Mouse (Mus musculus): Measurements from ENCODE around the gene Cep131. TPM values are rescaled to one million over a fixed set of nuclear protein-coding genes. Genes with fewer than 3 reads are reported as not detected.

Gene Cep131
- total and polyA plus RNA-seq, 3 experiments: 2.3 to 20.9 (median 10.2) TPM

- peak overlapping the region; percentile 74 to 97 (median 78) for H3K4me3 ChIP-seq (replicated peaks in 1 of 3; ENCODE audit: low read depth in 2 of 3, low read length in 2 of 3, poor library complexity in 1 of 3)
- H3K4me2 ChIP-seq (ENCODE audit: insufficient read depth, low read depth, poor library complexity, severe bottlenecking): peak overlapping the region; percentile 93
- peaks cover 5% of the 10 kb centered on the region for H3K27me3 ChIP-seq (replicated peaks)
- H3K9me3 ChIP-seq (replicated peaks; ENCODE audit: low read length): no peaks in the 10 kb centered on the region
- peak; percentile 26 for DNase-seq (ENCODE audit: extremely low read depth)
- peaks cover 8 to 31% of the 10 kb centered on the region in 2 experiments for H3K36me3 ChIP-seq (replicated peaks in 1 of 2; ENCODE audit: control insufficient read depth in 1 of 2, insufficient read depth in 1 of 2, low read length in 1 of 2)
- peaks cover 9 to 28% of the 10 kb centered on the region in 2 experiments for H3K4me1 ChIP-seq (ENCODE audit: control insufficient read depth in 1 of 2, insufficient read depth in 2 of 2)
- in situ Hi-C loops (cut with MboI; ENCODE audit: low pct_ligation_motif_present, low pct_unique_long_range_greater_than_20kb, low sequenced_read_pairs): no loop called here
- H3K79me2 ChIP-seq (replicated peaks; ENCODE audit: control insufficient read depth, extremely low read depth, insufficient read depth, poor library complexity, severe bottlenecking): no peaks in the 10 kb centered on the region
- dilution Hi-C loops (cut with MboI; ENCODE audit: extremely low pct_ligation_motif_present, extremely low pct_unique_long_range_greater_than_20kb, low sequenced_read_pairs): no loop called here
- no peak overlapping the region for H3K27ac ChIP-seq (ENCODE audit: insufficient read depth, low read depth)
- TF ChIP-seq BHLHE40 (IDR thresholded peaks at IDR 0.05; ENCODE audit: low read depth, low read length) (0 out of 2 replicates have a peak, but pooled peaks have one; percentile 1), EP300 (IDR thresholded peaks at IDR 0.05; ENCODE audit: low read length) (no peak), MAFK (IDR thresholded peaks at IDR 0.05; ENCODE audit: insufficient replicate concordance, low read length) (no peak), MAX (IDR thresholded peaks at IDR 0.05; ENCODE audit: low read length) (0 out of 2 replicates have a peak, but pooled peaks have one; percentile 18), ELF1 (IDR thresholded peaks at IDR 0.05; ENCODE audit: low read depth, low read length) (no peak), IRF4 (IDR thresholded peaks at IDR 0.05; ENCODE audit: low read depth, low read length) (no peak), ZMIZ1 (IDR thresholded peaks at IDR 0.05; ENCODE audit: low read depth, low read length) (no peak)
- H3K9ac ChIP-seq (ENCODE audit: insufficient read depth, low read depth): peak overlapping the region; percentile 89
These were observed 568 bp downstream of the Cep131 start for GRCm38 (mm10) chr11:120085891-120086627.

DNA sequence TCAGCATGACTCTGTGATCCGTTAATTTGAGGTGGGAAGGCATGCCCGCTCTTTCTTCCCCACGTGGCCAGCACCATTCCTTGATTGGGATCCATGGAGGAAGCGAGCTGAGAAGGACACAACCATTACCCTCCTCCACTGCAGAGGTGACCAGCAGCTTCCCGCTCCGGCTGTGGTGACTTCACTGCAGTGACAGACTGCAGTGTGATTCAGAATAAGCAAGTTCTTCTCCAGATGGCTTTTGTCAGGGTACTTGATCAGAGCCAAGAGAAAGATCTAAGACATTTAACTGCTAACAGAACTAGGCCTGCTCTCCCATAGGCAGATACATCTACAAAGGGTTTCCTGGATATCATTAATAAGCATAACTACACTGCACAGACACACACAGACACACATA lies 6.3 kb downstream of the Cep131 start:
- in situ Hi-C loops (cut with MboI; ENCODE audit: low pct_ligation_motif_present, low pct_unique_long_range_greater_than_20kb, low sequenced_read_pairs) (no loop called here), dilution Hi-C loops (cut with MboI; ENCODE audit: extremely low pct_ligation_motif_present, extremely low pct_unique_long_range_greater_than_20kb, low sequenced_read_pairs) (no loop called here)
- TF ChIP-seq BHLHE40 (IDR thresholded peaks at IDR 0.05; ENCODE audit: low read depth, low read length) (no peak), JUND (conservative IDR thresholded peaks at IDR 0.05; ENCODE audit: low read depth, low read length) (no peak)
- H3K9ac ChIP-seq (ENCODE audit: insufficient read depth, low read depth): no peak overlapping the region
- peaks cover 12 to 69% of the 10 kb centered on the region in 2 experiments for H3K36me3 ChIP-seq (replicated peaks in 1 of 2; ENCODE audit: control insufficient read depth in 1 of 2, insufficient read depth in 1 of 2, low read length in 1 of 2)
- H3K4me1 ChIP-seq (ENCODE audit: control insufficient read depth in 1 of 2, insufficient read depth in 2 of 2): peaks cover 0 to 8% of the 10 kb centered on the region in 2 experiments; a peak in 2 of 4 replicates
- DNase-seq (ENCODE audit: extremely low read depth): no peak
- H3K27me3 ChIP-seq (replicated peaks): no peaks in the 10 kb centered on the region
- H3K79me2 ChIP-seq (replicated peaks; ENCODE audit: control insufficient read depth, extremely low read depth, insufficient read depth, poor library complexity, severe bottlenecking): no peaks in the 10 kb centered on the region
- H3K4me2 ChIP-seq (ENCODE audit: insufficient read depth, low read depth, poor library complexity, severe bottlenecking): no peak overlapping the region
- H3K4me3 ChIP-seq (replicated peaks in 1 of 3; ENCODE audit: low read depth in 2 of 3, low read length in 2 of 3, poor library complexity in 1 of 3): no peak overlapping the region
- no peak overlapping the region for H3K27ac ChIP-seq (ENCODE audit: insufficient read depth, low read depth)
- H3K9me3 ChIP-seq (replicated peaks; ENCODE audit: low read length): peaks cover 2% of the 10 kb centered on the region

GRCm38 (mm10) chr11:120076191-120076590 lies 10.4 kb downstream of the Cep131 start:
- Histone ChIP-seq H3K79me2 (replicated peaks; ENCODE audit: control insufficient read depth, extremely low read depth, insufficient read depth, poor library complexity, severe bottlenecking) (no peaks in the 10 kb centered on the region), H3K27ac (ENCODE audit: insufficient read depth, low read depth) (no peak overlapping the region), H3K4me2 (ENCODE audit: insufficient read depth, low read depth, poor library complexity, severe bottlenecking) (no peak overlapping the region), H3K27me3 (replicated peaks) (no peaks in the 10 kb centered on the region), H3K9me3 (replicated peaks; ENCODE audit: low read length) (peaks cover 2% of the 10 kb centered on the region), H3K4me3 (replicated peaks in 1 of 3; ENCODE audit: low read depth in 2 of 3, low read length in 2 of 3, poor library complexity in 1 of 3) (no peak overlapping the region), H3K9ac (ENCODE audit: insufficient read depth, low read depth) (no peak overlapping the region), H3K4me1 (ENCODE audit: control insufficient read depth in 1 of 2, insufficient read depth in 2 of 2) (peaks cover 0 to 21% of the 10 kb centered on the region in 2 experiments; a peak in 3 of 4 replicates), H3K36me3 (replicated peaks in 1 of 2; ENCODE audit: control insufficient read depth in 1 of 2, insufficient read depth in 1 of 2, low read length in 1 of 2) (peaks cover 17 to 77% of the 10 kb centered on the region in 2 experiments)
- dilution Hi-C loops (cut with MboI; ENCODE audit: extremely low pct_ligation_motif_present, extremely low pct_unique_long_range_greater_than_20kb, low sequenced_read_pairs): no loop called here
- no peak for TF ChIP-seq MXI1 (IDR thresholded peaks at IDR 0.05; ENCODE audit: low read depth, low read length)
- TF ChIP-seq E2F4 (IDR thresholded peaks at IDR 0.05; ENCODE audit: insufficient replicate concordance, low read depth, low read length): no peak
- TF ChIP-seq BHLHE40 (IDR thresholded peaks at IDR 0.05; ENCODE audit: low read depth, low read length): no peak
- TF ChIP-seq EP300 (IDR thresholded peaks at IDR 0.05; ENCODE audit: low read length): no peak
- no peak for TF ChIP-seq MEF2A (IDR thresholded peaks at IDR 0.05; ENCODE audit: borderline replicate concordance, low read depth, low read length)
- no peak for TF ChIP-seq TBP (conservative IDR thresholded peaks at IDR 0.05; ENCODE audit: low read depth, low read length)
- TF ChIP-seq CHD1 (IDR thresholded peaks at IDR 0.05; ENCODE audit: low read depth, low read length): no peak
- in situ Hi-C loops (cut with MboI; ENCODE audit: low pct_ligation_motif_present, low pct_unique_long_range_greater_than_20kb, low sequenced_read_pairs): no loop called here
- DNase-seq (ENCODE audit: extremely low read depth): no peak

Measured in CH12.LX (cell line).